Mouse (Mus musculus) left cerebral cortex, adult 8-10 months (tissue): Measurements from ENCODE around the gene Ccdc42. TPM values are rescaled to one million over a fixed set of nuclear protein-coding genes. Genes with fewer than 3 reads are reported as not detected.
A peak's percentile ranks its signal among the peaks of the same experiment; 100 is the strongest.

ENCODE experiments used
- DNase-seq, 2 experiments: peaks; one replicate each; pipeline ENCODE4 v3.0.0; 2022; ENCODE audit warnings: low spot score in 2 of 2
- total RNA-seq, 4 experiments: library from RNA; stranded (reverse); gene quantifications; 2 replicates each; pipeline ENCODE4 v1.2.4; 2022

Gene Ccdc42
- total RNA-seq: 1 to 10 TPM; 1.0 to 1.6 (median 1.4) TPM

- DNase-seq: no peak
Observed at GRCm38 (mm10) chr11:68586721-68587120, at the start of gene Ccdc42. Gene Ccdc42 (plus strand): TSS chr11:68587021.

DNA sequence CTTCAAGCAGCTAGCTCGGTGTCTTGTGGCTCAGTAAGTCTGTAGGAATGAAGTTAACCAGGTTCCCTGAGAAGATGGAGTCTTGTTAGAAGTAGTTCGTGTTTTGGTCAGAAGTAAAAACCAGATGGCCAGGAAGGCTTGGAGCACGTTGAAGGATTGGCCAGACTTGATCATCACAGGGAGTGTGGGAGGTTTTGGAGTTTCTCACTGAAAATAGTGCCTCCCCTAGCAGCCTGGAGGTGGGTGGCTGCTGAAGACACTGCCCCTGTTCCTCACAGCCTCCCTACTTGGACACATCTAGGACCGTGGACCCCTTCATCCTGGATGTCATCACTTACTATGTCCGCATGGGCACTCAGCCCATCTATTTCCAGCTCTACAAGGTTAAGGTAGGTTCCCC, 47.2 kb upstream of the Ccdc42 start:
- DNase-seq: peak in 1 of 2 experiments; percentile 59

DNA sequence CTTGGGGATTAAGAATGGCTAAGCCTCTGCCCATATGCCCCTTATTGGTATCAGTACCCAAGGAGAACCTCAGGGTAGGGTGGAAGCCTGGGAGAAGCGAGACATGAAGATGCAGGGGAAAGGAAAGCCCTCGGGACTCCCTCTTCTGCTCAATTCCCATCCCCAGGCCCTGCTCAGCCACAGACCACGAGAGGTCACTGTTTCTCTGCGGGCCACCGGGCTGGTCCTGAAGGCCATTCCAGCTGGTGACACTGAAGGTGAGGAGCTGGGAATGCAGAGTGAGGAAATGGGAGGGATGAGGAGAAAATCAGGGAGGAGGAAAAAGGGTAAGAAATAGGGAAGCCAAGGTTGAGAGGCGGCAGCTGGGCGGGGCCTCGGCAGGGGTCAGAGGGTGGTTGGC, 42.3 kb upstream of the Ccdc42 start:
- DNase-seq: no peak

DNA sequence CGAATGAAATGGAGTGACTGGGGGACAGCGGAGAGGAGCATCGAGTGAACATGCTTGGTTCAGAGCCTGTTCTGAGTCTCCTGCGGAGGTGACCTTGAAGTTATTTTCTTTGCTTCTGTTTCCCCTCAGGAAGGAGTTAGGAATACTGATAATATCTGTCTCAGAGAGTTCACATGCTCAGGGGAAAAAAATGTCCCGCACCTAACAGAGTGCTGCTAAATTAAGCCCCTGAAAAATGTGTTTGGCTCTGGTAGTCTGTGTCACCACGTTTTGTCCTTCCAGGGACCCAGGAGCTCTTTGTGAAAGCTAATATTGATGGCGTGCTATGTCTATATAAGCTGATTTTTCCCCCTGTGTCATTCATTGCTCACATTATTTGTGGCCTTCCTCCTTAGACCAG, 41.6 kb upstream of the Ccdc42 start:
- DNase-seq: no peak

DNA sequence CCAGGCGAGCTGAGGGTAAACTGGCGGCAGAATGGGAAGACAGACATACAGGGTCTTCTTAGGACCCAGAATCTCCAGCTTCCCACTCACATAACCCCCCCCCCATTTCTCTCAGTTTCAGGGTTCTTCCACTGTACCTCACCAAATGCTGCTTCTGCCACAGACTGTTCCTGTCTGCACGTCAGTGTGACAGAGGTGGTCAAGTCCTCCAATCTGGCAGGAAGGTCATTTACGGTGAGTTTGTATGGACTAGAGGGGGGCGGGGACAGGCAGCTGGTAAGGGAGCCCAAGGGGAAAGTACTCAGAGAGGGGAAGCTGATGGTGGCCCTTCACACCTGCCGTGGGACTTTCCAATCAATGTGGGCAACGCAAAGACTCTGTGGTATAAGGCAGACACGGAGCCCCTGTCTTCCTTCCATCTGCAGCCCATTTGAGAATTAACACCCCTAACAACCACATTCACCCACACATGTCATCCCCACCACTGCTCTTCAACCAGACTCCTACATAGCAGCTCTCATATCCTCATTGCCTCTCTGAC, 41.1 kb upstream of the Ccdc42 start:
- no peak for DNase-seq

GRCm38 (mm10) chr11:68547484-68547883, 39.3 kb upstream of the Ccdc42 start:
- DNase-seq: no peak

GRCm38 (mm10) chr11:68549597-68549996, 37.2 kb upstream of the Ccdc42 start:
- no peak for DNase-seq

- DNase-seq: no peak
Observed at GRCm38 (mm10) chr11:68550358-68550757, 36.5 kb upstream of the Ccdc42 start.

GRCm38 (mm10) chr11:68553981-68554471, 32.8 kb upstream of the Ccdc42 start:
- DNase-seq: no peak

DNA sequence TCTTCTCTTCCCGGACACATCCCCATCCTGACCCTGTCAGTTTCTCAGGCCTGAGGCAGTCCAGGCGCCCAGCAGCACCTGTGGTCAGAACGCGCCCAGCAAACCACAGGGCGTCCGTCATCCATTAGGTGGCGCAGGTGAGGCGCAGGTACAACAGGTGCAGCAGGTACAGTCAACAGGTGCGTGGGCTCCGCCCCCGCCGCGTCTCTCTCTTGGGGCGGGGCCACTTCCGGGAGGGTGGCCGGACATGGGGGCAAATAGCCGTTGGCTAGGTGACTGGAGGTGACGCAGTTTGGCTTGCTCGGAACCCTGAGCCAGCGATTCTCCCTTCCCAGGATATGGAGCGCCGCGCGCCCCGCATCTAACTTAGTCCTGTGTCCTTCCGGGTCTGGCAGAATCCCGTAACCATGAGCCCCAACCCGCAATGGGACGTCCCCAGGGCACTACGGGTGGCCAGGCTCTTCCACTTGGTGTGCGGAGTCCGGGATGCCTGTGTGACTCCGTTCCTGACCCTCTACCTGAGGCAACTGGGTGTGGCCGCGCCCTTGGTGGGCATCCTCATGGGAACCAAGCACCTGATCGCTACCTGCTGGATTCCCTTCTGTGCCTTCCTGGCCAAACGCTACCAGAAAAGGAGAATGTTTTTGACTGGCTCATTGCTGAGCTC, 30.8 kb upstream of the Ccdc42 start, which contains the start of gene Mfsd6l:
Gene Mfsd6l, plus strand, starts transcription at position 269 of the 667 bp plus-strand sequence.
- DNase-seq: no peak

- DNase-seq: no peak
Observed at GRCm38 (mm10) chr11:68559546-68559945, 27.3 kb upstream of the Ccdc42 start.

DNA sequence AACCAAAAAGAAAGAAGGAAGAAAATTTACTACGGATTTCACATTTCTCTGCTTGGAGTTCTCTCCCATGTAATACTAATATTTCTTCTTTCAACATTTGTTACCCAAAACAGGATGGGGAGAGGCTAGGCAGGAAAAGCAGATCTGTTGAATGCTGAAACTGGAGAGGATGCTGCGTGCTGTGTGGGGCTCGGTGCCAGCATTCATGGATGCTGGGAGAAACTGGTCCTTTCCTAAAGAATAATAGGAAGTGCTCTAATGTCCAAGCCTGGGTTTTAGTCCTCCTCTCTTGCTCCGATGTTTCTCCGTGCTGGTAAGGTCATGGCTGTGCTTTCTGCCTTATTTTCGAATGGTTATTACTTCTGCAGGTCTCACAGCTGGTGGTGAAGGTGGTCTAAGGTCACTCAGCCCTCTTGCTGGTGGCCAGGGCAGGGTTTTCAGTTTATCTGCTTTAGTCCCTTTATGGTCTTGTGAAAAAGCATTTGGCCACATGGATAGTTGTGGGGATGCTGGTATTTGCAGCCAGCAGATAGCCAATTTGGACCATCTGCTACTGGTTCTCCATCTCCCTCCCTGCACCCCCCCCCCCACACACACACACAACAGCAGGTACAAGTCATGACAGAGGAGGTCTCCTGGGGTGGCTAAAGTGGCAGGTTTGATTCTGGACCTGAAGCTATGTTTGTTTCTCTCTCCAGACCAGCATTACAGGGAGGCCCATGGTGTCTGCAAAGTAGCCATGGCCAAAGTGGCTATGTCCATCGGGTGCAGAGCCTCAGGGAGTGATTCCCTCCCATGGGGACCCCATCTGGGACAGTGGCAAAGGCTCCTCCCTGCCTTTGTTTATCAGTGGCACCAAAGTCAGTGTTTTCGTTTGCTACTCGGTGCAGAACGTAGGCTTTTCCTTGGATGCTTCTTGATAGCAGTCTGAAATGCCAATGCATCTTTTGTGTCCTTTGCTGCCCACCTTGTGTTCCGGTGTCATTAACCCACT, 24.6 kb upstream of the Ccdc42 start:
- no peak for DNase-seq

DNA sequence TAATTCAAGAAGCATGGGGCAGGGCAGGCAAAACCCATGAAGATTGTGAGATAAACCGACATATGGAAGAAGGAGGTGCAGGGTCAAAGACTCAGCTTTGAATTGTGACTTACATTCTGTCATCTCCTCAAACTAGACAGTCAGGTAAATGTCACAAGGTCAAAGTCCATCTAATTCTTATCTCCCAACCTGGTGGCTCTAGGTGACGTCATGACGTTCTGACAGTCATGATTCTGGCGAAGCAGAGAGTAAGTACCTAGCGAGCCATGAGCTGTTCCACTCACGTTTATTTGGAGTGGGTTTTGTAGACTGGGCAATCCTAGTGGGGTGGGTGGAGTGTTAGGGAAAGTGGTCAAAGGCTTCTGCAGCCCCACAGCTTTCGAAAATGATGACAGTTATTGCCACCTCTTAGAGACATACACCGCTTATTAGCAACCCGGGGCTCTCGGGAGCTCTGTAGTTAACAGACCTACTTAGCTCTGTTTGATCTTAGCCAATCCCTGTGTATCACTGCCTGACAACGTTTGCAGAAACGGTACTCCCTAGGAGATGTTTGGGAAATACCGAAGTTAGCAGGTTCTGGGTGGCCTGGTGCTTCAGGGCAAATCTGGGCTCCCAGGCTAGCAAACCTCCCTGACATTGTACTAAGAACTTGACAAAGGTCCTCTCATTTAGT, 22.3 kb upstream of the Ccdc42 start:
- no peak for DNase-seq

GRCm38 (mm10) chr11:68565032-68565429, 21.8 kb upstream of the Ccdc42 start:
- DNase-seq: no peak

DNA sequence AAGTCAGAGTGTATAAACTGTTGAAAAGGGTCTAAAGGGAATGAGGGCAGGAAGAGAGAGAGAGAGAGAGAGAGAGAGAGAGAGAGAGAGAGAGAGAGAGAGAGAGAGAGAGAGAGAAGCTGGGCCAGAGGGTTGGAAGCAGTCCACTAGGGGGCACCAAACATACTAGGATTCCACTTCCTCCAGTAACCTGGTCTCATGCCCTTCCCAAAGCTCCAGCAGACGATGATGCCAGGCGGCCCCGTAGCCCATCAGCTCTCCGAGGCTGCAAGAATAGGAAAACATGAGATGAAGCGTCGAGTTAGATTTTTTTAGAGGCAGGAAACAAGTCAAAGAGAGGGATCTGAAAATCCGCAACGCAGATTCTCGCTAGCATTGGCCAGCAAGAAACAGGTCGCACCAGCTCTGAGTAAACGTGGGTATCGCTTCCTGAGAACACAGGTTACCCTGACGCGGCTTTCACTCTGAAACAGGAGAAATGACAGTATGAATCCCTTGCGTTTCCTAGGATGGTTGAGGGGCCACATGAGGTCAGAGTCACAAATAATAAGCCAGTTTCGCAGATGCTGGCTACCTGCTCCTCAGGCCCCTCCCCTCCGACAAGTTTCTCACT, 20.3 kb upstream of the Ccdc42 start:
- peak; percentile 63 to 71 for DNase-seq

- no peak for DNase-seq
Observed at GRCm38 (mm10) chr11:68570861-68571260, 16.0 kb upstream of the Ccdc42 start.

- DNase-seq: no peak
Observed at GRCm38 (mm10) chr11:68577076-68577475, 9.7 kb upstream of the Ccdc42 start.

DNA sequence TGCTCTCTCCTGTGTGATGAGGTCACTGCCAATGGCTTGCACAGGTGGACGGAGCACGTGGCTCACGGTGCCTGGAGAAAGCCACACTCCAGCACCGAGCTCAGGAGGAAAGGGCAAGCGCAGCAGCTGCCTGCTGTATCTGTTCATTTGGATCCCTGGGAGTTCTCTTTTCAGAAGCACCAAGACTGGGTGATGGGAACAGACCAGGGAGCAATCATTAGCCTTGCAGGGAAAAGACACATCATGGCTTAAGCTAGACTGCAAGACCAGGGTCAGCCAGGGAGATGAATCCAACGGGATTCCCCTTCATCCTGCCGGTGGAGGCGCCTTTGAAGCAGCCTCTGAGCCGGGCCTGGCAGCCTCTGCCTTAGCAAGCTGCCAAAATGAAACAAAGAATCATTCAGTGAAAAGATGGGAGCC, 7.3 kb upstream of the Ccdc42 start:
- peak; percentile 39 to 42 for DNase-seq

- DNase-seq: no peak
Observed at GRCm38 (mm10) chr11:68580566-68580965, 6.3 kb upstream of the Ccdc42 start.

DNA sequence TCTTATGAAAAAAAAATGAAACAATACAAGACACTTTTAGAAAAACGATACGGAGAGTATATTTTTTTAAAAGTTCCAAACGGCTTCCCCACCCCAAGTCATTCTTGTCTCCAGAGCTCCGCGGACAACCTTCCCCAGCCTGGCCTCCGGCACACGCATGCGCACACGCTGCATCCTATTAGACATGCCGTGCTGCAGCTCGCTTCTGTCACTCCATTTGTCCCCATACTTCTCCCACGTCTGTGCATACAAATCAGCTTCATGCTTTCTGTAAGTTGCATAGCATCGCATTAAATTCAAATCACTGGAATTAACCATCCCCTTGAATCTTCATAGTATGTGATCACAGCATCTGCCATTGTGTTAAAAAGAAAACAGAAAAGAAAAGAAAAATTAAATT, 3.6 kb upstream of the Ccdc42 start:
- peak in 1 of 2 experiments; percentile 46 for DNase-seq
